Comparison of ENCODE assay signal across 12 mouse cellular contexts in genomic region chr17:12846474-12846873, GRCm38 (mm10). TPM values are rescaled to one million over a fixed set of nuclear protein-coding genes. Genes with fewer than 3 reads are reported as not detected.
DNase-seq lines count a peak whose midpoint lies in the region; ATAC-seq and TF ChIP-seq lines count a peak whose summit lies in the region.
"Had no signal": no experiment of that assay in that cellular context is flagged by ENCODE, and none has a peak within 500 bp of the region (broad histone marks: within the 10 kb centered on the region; RNA-seq: fewer than 3 reads in every experiment).

No protein-coding gene starts in this region.

- ATAC-seq in limb, embryonic 11.5 days (ENCODE audit: insufficient number of reproducible peaks, low FRiP score, low TSS enrichment, low read depth) = 0 out of 2 replicates have a peak, but pooled peaks have one; percentile 26
- ATAC-seq: intestine, postnatal 0 days had no signal

- H3K36me3 ChIP-seq in limb, embryonic 11.5 days (ENCODE audit: control insufficient read depth, insufficient read depth, low read length) = no peaks in the 10 kb centered on the region
- H3K36me3 ChIP-seq: heart, embryonic 13.5 days had no signal

- H3K27ac ChIP-seq in gastrocnemius, adult 2 months = no peak overlapping the region; the same call in 1 of the 2 replicates
- peak overlapping the region; percentile 59; the same call in 1 of the 2 replicates for H3K27ac ChIP-seq in limb, embryonic 11.5 days (replicated peaks; ENCODE audit: low read depth, low read length)
- H3K27ac ChIP-seq: heart, embryonic 13.5 days had no signal

- H3K4me1 ChIP-seq in limb, embryonic 11.5 days (ENCODE audit: control insufficient read depth, insufficient read depth, low read length) = peaks cover 8% of the 10 kb centered on the region

- no peak for TF ChIP-seq CTCF in gastrocnemius, adult 2 months (IDR thresholded peaks at IDR 0.05)

- no peaks in the 10 kb centered on the region for H3K9me3 ChIP-seq in limb, embryonic 11.5 days (ENCODE audit: control insufficient read depth, low read length)
- H3K9me3 ChIP-seq: heart, embryonic 13.5 days had no signal

- H3K27me3 ChIP-seq in limb, embryonic 11.5 days (ENCODE audit: control insufficient read depth, insufficient read depth, low read length) = no peaks in the 10 kb centered on the region
- H3K27me3 ChIP-seq: heart, embryonic 13.5 days had no signal

- intact Hi-C loops in gastrocnemius, adult 2 months (cut with DNase I) = no loop called here

- H3K9ac ChIP-seq in limb, embryonic 11.5 days (ENCODE audit: low read length) = no peak overlapping the region
- H3K9ac ChIP-seq: heart, embryonic 13.5 days had no signal

- WGBS in limb, embryonic 11.5 days = 71% methylated on average over 5 of the region's 5 CpGs

- no peak overlapping the region for H3K4me3 ChIP-seq in gastrocnemius, adult 2 months
- H3K4me3 ChIP-seq in limb, embryonic 11.5 days (ENCODE audit: low read depth, low read length) = no peak overlapping the region
- H3K4me3 ChIP-seq: erythroblast, embryonic 14.5 days; heart, embryonic 13.5 days had no signal

- DNase-seq in gastrocnemius, adult 2 months = peak; percentile 63
- DNase-seq in gastrocnemius, adult 18-20 months (ENCODE audit: low spot score) = no peak
- peak; percentile 22 for DNase-seq in MN1 (ENCODE audit: low spot score)
- peak; percentile 79 for DNase-seq in kidney, adult 9 months
- no peak for DNase-seq in limb, embryonic 11.5 days (ENCODE audit: low spot score)
- DNase-seq in ovary, adult 18-20 months (ENCODE audit: low spot score) = no peak
- no peak for DNase-seq in thymus, postnatal 0 days (ENCODE audit: low spot score)
- no peak for DNase-seq in yolk sac, embryonic 10.5 days (ENCODE audit: low spot score)

- no peak overlapping the region for H3K4me2 ChIP-seq in limb, embryonic 11.5 days (ENCODE audit: low read depth, severe bottlenecking)
- H3K4me2 ChIP-seq: heart, embryonic 13.5 days had no signal

RNA-seq across cellular contexts. Expression of gene Mas1, which starts 21.5 kb away (rescaled TPM):
- under 1 TPM; 0.23 to 0.25 TPM for total RNA-seq in gastrocnemius, adult 2 months (2021)
- under 1 TPM in 1 of 2 experiments, not detected in 1; 0.19 TPM for total RNA-seq in gastrocnemius, adult 18-20 months (2021)
- polyA plus RNA-seq in limb, embryonic 11.5 days (2014; fragmentation: Nextera tagmentation; extraction: Ambion mirVana) = 0.50 and 0.81 TPM in 2 replicates
- 0.10 and 0.26 TPM in 2 replicates for polyA plus RNA-seq in thymus, postnatal 0 days (2015; fragmentation: Nextera tagmentation; extraction: Ambion mirVana)
- polyA plus RNA-seq: erythroblast, embryonic 14.5 days had no signal

RNA-seq across cellular contexts. Expression of gene Mrgprh, which starts 29.4 kb away (rescaled TPM):
- 1 to 10 TPM; 4.3 TPM for total RNA-seq in gastrocnemius, adult 2 months (2021)
- 1 to 10 TPM; 4.4 to 4.7 TPM for total RNA-seq in gastrocnemius, adult 18-20 months (2021)
- not detected in 2 replicates for polyA plus RNA-seq in limb, embryonic 11.5 days (2014; fragmentation: Nextera tagmentation; extraction: Ambion mirVana)
- polyA plus RNA-seq in thymus, postnatal 0 days (2015; fragmentation: Nextera tagmentation; extraction: Ambion mirVana) = not detected in 2 replicates
- polyA plus RNA-seq: erythroblast, embryonic 14.5 days; heart, embryonic 13.5 days; intestine, postnatal 0 days; neural tube, embryonic 11.5 days had no signal

Comparison
In these comparisons a context has a peak if more than half of its experiments do, and no peak if none do; other contexts are left out.
1. DNase-seq: peak in gastrocnemius, adult 2 months (single experiment), MN1 (single experiment) and kidney, adult 9 months (single experiment); none in gastrocnemius, adult 18-20 months (single experiment), limb, embryonic 11.5 days (single experiment), ovary, adult 18-20 months (single experiment), thymus, postnatal 0 days (single experiment) and yolk sac, embryonic 10.5 days (single experiment).